Mouse (Mus musculus): ENCODE data around the gene Gng7. TPM values are rescaled to one million over a fixed set of nuclear protein-coding genes. Genes with fewer than 3 reads are reported as not detected.
A peak's percentile ranks its signal among the peaks of the same experiment; 100 is the strongest.

Gene Gng7
- total RNA-seq, 2 experiments from 2014 or later = 0.57 to 0.83 TPM

- no peak for ATAC-seq (replicated peaks; ENCODE audit: poor library complexity)
These were observed 111.5 kb downstream of the Gng7 start for GRCm38 (mm10) chr10:80903282-80903681.

- no peak for ATAC-seq (replicated peaks; ENCODE audit: poor library complexity)
These were observed 112.3 kb downstream of the Gng7 start for GRCm38 (mm10) chr10:80902273-80902940.

GRCm38 (mm10) chr10:80901409-80902272 is 113.1 kb downstream of the Gng7 start:
- no peak for ATAC-seq (replicated peaks; ENCODE audit: poor library complexity)

- peak; percentile 93 for ATAC-seq (replicated peaks; ENCODE audit: poor library complexity)
These were observed 114.2 kb downstream of the Gng7 start, which contains the start of gene Timm13 for GRCm38 (mm10) chr10:80900318-80901247. Gene Timm13, minus strand, starts transcription at chr10:80900969.

- no peak for ATAC-seq (replicated peaks; ENCODE audit: poor library complexity)
These were observed 115.0 kb downstream of the Gng7 start for GRCm38 (mm10) chr10:80899591-80900317.

- ATAC-seq (replicated peaks; ENCODE audit: poor library complexity) = no peak
These were observed 115.7 kb downstream of the Gng7 start for GRCm38 (mm10) chr10:80899074-80899473.

Other genes starting within 250 kb of the Gng7 start
- 74.9 and 78.4 TPM in 2 replicates for gene Sf3a2, start 216.7 kb downstream of the Gng7 start, total RNA-seq (2015)
- 11.5 and 19.0 TPM in 2 replicates for gene Sf3a2, start 216.7 kb downstream of the Gng7 start, total RNA-seq (2017)
- gene Plekhj1, start 216.3 kb downstream of the Gng7 start, total RNA-seq (2015) = 64.8 and 78.7 TPM in 2 replicates
- gene Plekhj1, start 216.3 kb downstream of the Gng7 start, total RNA-seq (2017) = 32.6 and 43.9 TPM in 2 replicates
- gene Amh, start 209.7 kb downstream of the Gng7 start, total RNA-seq (2015) = not detected in 2 replicates
- gene Amh, start 209.7 kb downstream of the Gng7 start, total RNA-seq (2017) = 0.14 TPM in 1 of 2 replicates, not detected in the other
- not detected in 2 replicates for gene Jsrp1, start 201.4 kb downstream of the Gng7 start, total RNA-seq (2015)
- not detected in 2 replicates for gene Jsrp1, start 201.4 kb downstream of the Gng7 start, total RNA-seq (2017)
- gene Oaz1, start 188.3 kb downstream of the Gng7 start, total RNA-seq (2015) = 1,168 and 1,276 TPM in 2 replicates
- 222 and 291 TPM in 2 replicates for gene Oaz1, start 188.3 kb downstream of the Gng7 start, total RNA-seq (2017)
- gene Lingo3, start 170.9 kb downstream of the Gng7 start, total RNA-seq (2015) = not detected in 2 replicates
- not detected in 2 replicates for gene Lingo3, start 170.9 kb downstream of the Gng7 start, total RNA-seq (2017)
- 125 and 137 TPM in 2 replicates for gene Lsm7, start 159.7 kb downstream of the Gng7 start, total RNA-seq (2015)
- 307 and 354 TPM in 2 replicates for gene Lsm7, start 159.7 kb downstream of the Gng7 start, total RNA-seq (2017)
- gene Sppl2b, start 159.7 kb downstream of the Gng7 start, total RNA-seq (2015) = 17.7 and 18.2 TPM in 2 replicates
- gene Sppl2b, start 159.7 kb downstream of the Gng7 start, total RNA-seq (2017) = 29.4 and 39.4 TPM in 2 replicates
- gene Tmprss9, start 143.1 kb downstream of the Gng7 start, total RNA-seq (2015) = not detected in 2 replicates
- not detected in 2 replicates for gene Tmprss9, start 143.1 kb downstream of the Gng7 start, total RNA-seq (2017)
- gene Timm13, start 114.0 kb downstream of the Gng7 start, total RNA-seq (2015) = 132 and 150 TPM in 2 replicates
- gene Timm13, start 114.0 kb downstream of the Gng7 start, total RNA-seq (2017) = 55.3 and 100 TPM in 2 replicates
- 11.7 and 13.9 TPM in 2 replicates for gene Lmnb2, start 96.7 kb downstream of the Gng7 start, total RNA-seq (2015)
- gene Lmnb2, start 96.7 kb downstream of the Gng7 start, total RNA-seq (2017) = 49.3 and 56.9 TPM in 2 replicates
- gene Gadd45b, start 84.9 kb downstream of the Gng7 start, total RNA-seq (2015) = 18.7 and 20.7 TPM in 2 replicates
- 17.6 and 17.9 TPM in 2 replicates for gene Gadd45b, start 84.9 kb downstream of the Gng7 start, total RNA-seq (2017)
- gene Diras1, start 10.7 kb upstream of the Gng7 start, total RNA-seq (2015) = not detected in 2 replicates
- not detected in 2 replicates for gene Diras1, start 10.7 kb upstream of the Gng7 start, total RNA-seq (2017)
- gene Slc39a3, start 22.5 kb upstream of the Gng7 start, total RNA-seq (2015) = 1.9 and 2.3 TPM in 2 replicates
- 4.2 and 5.0 TPM in 2 replicates for gene Slc39a3, start 22.5 kb upstream of the Gng7 start, total RNA-seq (2017)
- 27.0 and 37.6 TPM in 2 replicates for gene Sgta, start 45.2 kb upstream of the Gng7 start, total RNA-seq (2015)
- 31.1 and 31.7 TPM in 2 replicates for gene Sgta, start 45.2 kb upstream of the Gng7 start, total RNA-seq (2017)
- gene Thop1, start 55.1 kb upstream of the Gng7 start, total RNA-seq (2015) = 12.7 and 15.6 TPM in 2 replicates
- gene Thop1, start 55.1 kb upstream of the Gng7 start, total RNA-seq (2017) = 28.0 and 28.7 TPM in 2 replicates
- gene Creb3l3, start 83.9 kb upstream of the Gng7 start, total RNA-seq (2015) = 0.54 and 0.88 TPM in 2 replicates
- 0.30 and 0.58 TPM in 2 replicates for gene Creb3l3, start 83.9 kb upstream of the Gng7 start, total RNA-seq (2017)
- 34.4 and 42.5 TPM in 2 replicates for gene Map2k2, start 91.0 kb upstream of the Gng7 start, total RNA-seq (2015)
- gene Map2k2, start 91.0 kb upstream of the Gng7 start, total RNA-seq (2017) = 50.1 and 54.9 TPM in 2 replicates
- 17.4 and 18.9 TPM in 2 replicates for gene Zbtb7a, start 120.3 kb upstream of the Gng7 start, total RNA-seq (2015)
- gene Zbtb7a, start 120.3 kb upstream of the Gng7 start, total RNA-seq (2017) = 7.7 and 8.6 TPM in 2 replicates
- gene Pias4, start 153.0 kb upstream of the Gng7 start, total RNA-seq (2015) = 9.4 and 10.0 TPM in 2 replicates
- 9.4 and 9.8 TPM in 2 replicates for gene Pias4, start 153.0 kb upstream of the Gng7 start, total RNA-seq (2017)
- 526 and 599 TPM in 2 replicates for gene Eef2, start 161.7 kb upstream of the Gng7 start, total RNA-seq (2015)
- 1,508 and 1,553 TPM in 2 replicates for gene Eef2, start 161.7 kb upstream of the Gng7 start, total RNA-seq (2017)
- gene Dapk3, start 168.1 kb upstream of the Gng7 start, total RNA-seq (2015) = 15.5 and 17.2 TPM in 2 replicates
- gene Dapk3, start 168.1 kb upstream of the Gng7 start, total RNA-seq (2017) = 37.2 and 54.7 TPM in 2 replicates
- not detected in 2 replicates for gene 4930442H23Rik, start 168.9 kb upstream of the Gng7 start, total RNA-seq (2015)
- gene 4930442H23Rik, start 168.9 kb upstream of the Gng7 start, total RNA-seq (2017) = not detected in 2 replicates
- gene Nmrk2, start 187.1 kb upstream of the Gng7 start, total RNA-seq (2015) = not detected in 2 replicates
- gene Nmrk2, start 187.1 kb upstream of the Gng7 start, total RNA-seq (2017) = not detected in 2 replicates
- gene Atcay, start 215.9 kb upstream of the Gng7 start, total RNA-seq (2015) = not detected in 2 replicates
- not detected in 2 replicates for gene Atcay, start 215.9 kb upstream of the Gng7 start, total RNA-seq (2017)
- gene Zfr2, start 218.2 kb upstream of the Gng7 start, total RNA-seq (2015) = 0.05 TPM in 1 of 2 replicates, not detected in the other
- 0.17 TPM in 1 of 2 replicates, not detected in the other for gene Zfr2, start 218.2 kb upstream of the Gng7 start, total RNA-seq (2017)
- gene Matk, start 238.0 kb upstream of the Gng7 start, total RNA-seq (2015) = 10.2 and 16.7 TPM in 2 replicates
- 32.7 and 33.7 TPM in 2 replicates for gene Matk, start 238.0 kb upstream of the Gng7 start, total RNA-seq (2017)

All from megakaryocyte progenitor cell, adult 5-6 weeks (primary cell).